Mouse (Mus musculus): ENCODE measurements at regions not wholly inside any gene's neighbourhood (a gene's known extent, or its start where the extent isn't known, plus 50 kb on each side); places are given as distances from the start of the nearest gene placed in this dataset.

DNA sequence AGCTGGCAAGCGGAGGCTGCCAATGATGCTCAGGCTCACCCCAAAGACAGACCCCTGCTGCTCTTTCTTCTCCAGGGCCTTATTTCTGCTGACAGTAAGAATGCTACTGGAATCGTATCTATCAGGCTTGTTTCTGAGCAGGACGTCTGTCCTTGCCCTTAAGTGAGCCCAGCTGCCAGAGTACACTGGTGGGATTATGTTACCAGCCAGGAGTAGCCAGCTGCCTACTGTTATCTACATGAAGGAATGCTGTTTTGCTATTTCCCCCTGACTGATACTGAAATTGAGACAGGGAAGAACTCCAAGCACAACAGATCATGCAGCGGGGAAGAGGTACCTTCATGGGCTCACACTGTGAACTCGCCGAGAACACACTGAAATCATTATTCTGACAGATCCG, 228.2 kb upstream of the Rasgrp1 start:
- DNase-seq: no peak

DNA sequence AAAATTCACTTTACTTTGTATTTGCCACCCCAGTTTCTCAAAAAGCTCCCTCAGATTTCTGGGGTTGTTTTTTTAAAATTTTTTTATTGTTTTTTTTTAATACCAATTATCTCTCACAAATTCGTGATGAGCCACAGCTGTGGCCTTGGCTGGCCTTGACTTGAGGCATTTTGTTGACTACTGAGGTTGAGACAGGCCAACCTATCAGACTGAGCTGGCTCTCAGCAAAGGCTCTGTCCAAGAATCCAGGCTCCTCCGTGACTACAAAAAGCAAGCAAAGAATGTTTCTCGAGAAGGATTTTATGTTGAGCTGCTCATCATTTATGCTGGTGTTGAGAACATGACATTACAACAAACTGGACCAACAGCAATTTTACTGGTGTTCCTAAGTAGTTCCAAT, 244.6 kb upstream of the Rasgrp1 start:
- no peak for DNase-seq

DNA sequence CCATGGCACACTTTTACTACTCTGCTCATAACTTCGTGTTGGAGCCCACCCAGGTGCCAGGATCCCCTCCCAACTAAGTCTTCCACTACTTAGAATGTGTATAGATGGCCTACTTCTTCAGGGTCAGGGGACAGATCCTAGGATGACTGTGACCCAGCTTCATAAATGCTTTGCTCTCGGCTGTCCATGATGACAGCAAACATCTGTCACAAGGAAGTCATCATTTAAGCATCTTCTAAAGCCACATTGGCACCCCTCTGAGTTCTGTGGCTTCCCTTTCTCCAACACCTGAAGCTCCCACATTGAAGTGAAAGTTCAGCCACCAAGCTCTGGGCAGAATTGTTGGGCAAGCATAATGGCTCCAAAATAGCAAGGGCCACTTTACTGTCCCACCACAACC, 252.2 kb upstream of the Rasgrp1 start:
- no peak for DNase-seq

DNA sequence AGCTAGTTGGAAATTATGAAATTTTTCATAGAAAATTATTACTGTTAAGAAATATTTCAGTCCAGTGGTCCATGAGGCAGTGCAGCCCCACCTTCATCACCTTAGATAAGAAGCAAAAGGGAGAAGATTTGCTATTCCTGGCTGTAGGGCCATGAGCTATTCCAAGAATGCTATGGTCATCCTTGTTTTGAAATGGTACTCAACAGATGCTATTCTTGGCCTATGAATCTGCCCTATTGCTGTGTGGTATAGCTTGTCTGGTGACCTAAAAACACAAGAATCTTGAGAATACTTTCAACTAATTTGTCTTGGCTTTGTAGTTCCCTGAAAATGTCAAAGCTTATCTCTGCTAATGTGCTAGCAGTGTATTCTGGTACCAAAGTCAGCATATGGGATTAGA, 254.8 kb upstream of the Rasgrp1 start:
- no peak for DNase-seq

DNA sequence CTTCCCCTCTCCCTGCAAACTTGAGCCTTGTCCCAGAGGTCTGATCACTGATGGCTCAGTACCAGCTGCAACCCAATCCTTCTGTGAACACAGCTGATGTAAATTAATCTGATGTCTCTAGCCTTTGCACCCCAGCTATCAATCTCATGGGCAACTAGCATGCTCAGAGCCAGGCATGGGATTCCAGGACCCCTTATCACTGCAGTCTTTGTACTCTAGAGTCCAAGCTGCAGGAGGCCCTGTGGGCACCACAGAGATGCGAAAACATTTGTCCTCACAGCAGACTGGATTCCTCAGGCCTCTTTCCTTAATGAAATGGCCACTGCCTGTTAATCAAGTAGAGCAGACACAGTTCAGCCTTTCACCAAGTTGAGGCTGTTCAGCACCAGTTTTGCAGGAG, 272.0 kb upstream of the Rasgrp1 start:
- no peak for DNase-seq

DNA sequence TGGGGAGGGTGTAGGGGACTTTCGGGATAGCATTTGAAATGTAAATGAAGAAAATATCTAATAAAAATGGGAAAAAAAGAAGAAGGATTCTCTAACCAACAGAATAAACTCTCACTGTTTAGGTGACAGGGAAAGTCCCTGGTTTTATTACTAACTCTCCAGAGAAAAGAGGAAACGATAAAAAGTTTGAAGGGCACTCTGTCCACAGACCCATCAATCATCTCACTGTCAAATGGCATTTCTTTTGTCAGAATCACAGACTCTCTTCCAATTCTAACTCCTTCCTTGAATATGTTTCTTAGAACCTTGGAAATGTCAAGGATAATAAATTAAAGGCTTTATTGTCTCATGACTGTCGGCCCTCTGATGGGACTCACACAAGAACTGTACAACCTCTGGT, 275.3 kb upstream of the Rasgrp1 start:
- DNase-seq: no peak

DNA sequence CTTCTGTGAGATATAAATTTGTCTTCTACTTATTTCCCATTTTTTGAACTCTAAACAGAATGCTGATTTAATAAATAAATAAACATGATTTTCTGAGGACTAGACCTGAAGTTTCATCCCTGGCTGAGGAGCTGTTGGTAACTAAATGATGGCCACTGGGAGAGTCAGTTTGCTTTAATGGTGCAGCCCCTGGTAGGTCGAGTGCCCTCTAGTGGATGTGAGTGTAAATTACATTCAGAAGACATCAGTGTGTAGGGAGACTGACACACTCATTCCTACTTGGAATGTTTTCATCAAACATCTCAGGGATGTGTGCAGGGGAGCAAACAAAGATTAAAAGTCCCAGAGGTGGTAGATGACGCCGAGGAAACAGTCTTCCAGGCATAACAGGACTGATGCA, 281.2 kb upstream of the Rasgrp1 start:
- peak; percentile 9 for DNase-seq

DNA sequence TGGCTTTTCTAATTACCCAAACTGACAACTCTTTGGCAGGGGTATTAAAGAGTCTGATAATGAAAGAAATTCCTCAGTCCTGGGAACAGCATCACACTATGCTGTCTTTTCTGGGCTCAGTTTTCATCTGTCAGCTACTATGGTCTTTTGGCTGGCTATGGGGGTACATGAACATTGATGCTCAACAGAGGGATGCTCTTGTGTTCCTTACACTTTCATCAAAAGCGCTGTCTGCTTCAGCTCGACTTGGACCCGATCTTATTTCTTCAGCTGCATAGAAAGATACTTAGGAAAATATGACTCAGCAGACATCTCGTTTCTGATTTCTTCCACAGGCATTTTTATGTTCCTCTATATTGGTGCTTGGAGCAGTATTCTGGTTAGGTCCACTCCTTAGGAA, 292.1 kb upstream of the Rasgrp1 start:
- DNase-seq: no peak

DNA sequence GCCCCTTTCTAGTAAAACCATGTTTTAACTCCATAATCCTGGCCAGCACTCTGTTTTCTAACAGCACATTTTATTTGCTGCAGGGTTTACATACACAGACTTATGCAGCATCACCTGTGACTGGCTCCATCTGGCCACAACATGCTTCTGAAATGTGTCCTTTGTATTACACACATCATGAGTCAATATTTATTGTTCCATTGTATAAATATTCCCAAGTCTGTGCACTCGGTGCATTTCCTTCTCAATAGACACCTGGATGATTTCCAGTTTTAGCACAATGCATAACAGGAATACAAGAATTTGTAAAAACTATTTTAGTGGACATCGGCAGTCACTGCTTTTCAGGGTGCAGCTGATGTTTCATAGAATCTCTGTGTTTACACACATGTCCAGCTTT, 294.6 kb upstream of the Rasgrp1 start:
- no peak for DNase-seq

DNA sequence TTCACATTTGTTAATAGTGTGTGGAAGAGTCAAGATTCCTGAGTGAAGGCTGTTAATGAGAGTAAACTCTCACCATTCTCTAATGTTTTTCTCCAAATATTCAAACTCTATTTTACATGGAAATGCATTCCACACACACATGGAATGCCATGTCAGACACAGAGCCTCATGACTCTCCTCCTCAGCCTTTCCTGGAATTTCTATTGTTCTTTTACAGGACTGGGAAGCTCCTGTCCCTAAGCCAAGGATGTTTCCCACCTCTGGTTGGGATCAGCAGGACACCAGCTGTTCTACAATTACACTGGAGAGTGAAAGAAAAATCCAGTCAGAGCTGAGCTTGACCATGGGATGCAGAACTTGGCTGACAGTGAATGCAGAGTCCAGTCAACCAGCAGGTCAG, 309.3 kb upstream of the Rasgrp1 start:
- no peak for DNase-seq

DNA sequence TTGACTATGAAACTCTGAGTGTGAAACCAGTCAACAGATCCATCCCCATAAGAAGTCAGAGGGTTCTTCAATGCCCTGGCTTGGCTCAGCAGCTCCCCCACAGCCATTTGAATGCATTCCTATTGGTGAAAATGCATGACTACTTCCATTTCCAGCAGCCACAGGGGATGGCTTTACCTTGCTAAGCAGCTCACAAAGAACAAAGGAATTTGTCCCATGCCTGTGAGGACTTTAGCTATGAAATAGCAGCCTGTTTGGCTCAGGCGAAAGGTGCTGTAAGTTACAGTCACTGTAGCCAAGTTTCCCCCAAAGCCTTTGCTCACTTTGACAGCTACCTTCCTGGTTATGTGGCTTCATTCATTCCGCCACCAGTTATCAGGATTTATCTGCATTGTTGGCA, 309.8 kb upstream of the Rasgrp1 start:
- DNase-seq: no peak

DNA sequence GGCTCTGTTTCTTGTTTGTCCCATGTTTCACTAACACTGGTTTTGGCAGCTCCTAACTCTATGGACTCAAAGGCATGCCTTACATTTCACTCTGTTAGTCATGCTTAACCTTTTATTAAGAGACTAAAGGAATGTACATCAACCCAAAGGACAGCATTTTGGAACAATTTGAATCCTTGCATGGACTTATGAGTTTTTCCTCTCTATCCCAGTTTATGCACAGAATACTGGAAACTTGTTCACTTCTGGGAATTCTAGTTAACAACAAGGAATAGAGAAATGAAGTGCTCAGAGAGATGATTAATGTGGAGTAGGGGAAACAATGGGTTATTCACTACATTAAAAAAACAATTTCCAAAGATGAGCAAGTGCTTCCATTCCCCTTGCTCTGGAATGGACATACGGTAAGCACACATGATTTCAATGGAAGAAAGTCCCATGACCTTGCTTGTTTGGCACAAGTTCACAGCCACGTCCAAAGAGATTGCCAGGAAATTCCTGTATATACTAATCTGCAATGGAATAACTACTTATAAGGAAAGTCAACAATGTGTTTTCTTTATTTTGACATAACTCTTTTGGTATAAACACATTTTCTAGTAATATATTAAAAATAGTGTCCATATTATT, 313.9 kb upstream of the Rasgrp1 start:
- no peak for DNase-seq

DNA sequence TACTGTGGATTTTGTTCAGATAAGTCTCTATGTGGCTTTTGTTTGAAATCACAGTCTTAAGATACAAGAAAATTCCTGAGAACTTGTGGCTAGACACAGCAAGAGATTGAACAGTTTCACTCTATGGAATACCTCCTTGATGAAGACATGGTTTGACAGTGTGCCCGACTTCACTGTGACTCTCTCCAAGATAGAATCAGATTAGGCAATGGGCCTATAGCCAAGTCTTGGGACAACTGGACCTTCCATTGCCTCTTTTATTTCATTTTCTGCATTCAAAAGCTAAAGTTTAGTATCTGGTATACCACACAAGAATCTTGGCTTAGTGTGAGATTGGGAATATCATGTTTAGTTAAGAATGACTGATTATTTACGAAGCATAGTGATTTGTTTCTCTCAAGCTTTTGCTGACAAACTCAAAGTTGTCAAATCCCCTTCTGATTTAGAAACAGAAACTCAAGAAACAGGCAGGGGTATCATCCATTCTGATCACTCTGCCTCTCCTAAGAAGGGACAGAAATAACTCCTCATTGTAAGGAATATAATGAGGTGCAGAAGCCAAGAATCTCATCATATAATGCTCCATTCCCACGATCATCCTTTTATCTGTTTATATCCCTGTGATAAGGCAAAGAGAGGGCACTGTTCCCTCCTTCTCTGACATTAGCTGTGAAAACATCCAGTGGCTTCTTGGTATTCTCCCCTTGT, 317.6 kb upstream of the Rasgrp1 start:
- no peak for DNase-seq

DNA sequence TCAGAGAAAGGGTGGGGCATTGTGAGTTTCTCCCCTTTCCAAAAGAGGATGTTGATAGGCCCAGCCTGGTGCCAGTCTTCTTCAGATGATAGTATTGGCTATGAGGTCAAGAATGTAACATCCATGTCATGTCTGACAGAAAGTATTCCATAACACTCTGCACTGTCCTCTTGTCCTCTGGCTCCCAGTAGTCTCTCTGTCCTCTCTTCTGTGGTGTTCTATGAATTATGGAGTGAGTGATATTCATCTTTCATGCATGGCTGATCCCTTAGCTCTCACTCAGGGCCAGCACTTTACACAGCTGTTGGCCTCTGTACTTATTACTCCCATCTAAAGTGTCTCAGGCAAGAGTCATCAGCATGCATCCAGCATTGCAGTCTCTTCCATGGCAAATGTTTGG, 319.9 kb upstream of the Rasgrp1 start:
- no peak for DNase-seq

DNA sequence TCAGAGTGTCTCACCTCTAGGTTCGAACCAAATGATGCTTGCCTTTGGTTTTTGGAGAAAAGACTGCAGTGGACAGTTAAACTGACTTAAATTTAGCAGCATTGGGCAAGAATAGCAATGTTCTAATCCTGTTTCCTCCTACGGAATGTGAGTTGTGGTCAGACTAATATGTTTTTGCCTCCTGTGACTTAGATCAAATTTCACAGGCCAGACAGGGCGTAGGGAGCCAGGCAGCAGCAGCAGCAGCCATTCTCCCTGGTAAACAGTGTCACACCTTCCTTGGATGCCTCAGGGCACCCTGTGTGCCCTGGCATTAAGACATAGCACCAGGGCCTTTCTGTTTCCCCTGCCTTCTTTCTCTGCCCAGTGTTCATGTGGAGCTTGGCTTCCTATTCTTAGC, 323.7 kb upstream of the Rasgrp1 start:
- no peak for DNase-seq

DNA sequence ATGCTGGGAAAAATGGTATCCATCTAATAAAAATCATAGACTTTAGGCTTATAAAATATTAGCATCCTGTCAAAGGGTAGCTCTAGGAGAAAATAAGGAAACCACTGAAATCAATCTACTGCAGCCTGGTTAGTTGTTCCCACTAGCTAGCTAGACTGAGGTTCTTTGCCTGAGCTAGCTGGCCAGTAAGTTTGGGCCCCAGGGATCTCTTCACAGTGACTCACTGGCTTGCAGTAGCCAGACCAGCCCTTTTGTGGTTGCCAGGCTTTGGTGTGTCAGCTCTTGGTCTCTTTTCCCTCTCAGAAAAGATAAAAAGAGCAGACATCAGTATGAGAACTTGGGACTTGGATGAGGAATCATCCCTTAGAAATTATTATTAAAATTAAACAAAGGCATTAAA, 325.3 kb upstream of the Rasgrp1 start:
- DNase-seq: no peak

DNA sequence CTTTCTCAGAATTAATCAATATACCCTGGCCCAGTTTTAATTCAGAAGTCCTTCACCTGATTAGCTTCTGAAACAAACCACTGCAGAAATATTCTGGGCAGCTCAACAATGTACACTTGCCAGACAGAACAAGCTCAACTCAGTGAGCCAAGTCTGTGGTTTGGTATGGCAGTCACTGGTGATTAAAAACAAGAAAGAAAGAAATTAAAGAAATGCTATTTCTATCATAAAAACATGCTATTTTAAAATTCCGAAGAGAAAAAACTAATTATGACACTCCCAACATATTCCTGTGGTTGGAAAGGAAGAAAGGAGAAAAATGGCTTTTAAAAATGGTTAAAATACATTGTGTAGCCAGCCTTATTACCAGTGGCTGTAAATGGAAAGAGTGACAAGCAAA, 332.1 kb upstream of the Rasgrp1 start:
- no peak for DNase-seq

DNA sequence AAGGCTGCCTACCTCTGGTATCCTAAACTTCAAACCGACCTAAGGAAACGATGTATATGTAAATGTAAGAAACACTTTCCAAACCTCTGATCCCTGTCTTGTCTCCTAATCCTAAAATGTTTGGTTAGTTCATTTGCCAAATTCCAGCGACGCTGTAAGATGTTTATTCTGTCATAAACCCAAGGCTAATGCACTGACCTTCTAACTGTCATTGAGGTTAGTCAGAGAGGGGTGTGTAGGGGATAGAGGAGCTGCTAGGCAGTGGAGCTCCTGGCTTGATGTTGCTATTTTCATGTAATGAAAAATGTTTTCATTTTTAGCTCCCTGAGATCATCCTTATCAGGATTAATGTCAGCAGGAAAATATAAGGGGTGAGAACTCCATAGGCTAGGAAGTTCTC, 335.8 kb upstream of the Rasgrp1 start:
- no peak for DNase-seq

DNA sequence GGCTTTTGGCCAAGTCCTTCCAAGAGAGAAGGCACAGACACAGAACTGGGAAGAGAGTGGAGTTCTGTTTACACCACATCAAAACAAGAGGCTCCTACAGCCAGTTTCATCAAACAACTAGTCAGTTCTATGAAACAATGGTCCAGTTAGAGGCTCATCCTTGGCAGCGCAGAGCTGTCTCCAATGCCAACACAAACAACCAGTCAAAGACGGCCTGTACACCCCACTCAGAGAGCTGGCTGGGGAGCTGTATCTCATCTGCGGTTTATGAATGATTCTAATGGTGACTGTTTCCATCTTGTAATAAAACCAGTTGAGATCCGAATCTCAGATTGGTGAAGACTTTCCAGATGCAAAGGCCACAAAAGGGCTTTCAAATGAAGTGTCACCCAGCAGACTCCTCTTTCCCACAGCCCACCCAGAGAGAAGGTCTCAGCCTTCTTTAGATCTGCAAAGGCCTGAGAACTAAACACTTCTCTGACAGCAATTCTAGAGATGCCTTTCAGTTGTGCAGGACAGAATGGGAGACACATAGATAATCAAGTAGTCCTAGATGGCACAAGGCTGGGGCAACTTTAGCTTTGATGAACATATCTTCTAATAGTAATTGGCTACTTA, 343.1 kb upstream of the Rasgrp1 start:
- no peak for DNase-seq

DNA sequence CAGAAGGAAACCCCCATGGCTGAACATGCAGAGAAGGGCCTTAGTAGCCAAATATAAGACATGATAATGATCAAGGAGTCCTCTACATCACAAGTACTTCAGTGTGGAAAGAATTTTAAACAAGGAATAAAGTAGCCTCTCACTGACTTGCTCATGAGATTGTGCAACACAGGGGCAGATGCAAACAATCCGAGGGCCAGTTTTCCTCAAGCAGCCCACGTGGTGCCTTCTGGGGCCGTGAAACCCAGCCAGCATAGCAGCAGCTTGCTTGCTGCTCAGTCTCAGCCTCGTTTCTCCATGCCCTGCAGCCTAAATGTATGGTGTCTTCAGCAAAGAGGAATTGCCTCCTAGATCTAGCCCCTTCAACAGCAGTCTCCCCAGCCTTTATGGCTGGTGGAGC, 350.7 kb upstream of the Rasgrp1 start:
- no peak for DNase-seq

DNA sequence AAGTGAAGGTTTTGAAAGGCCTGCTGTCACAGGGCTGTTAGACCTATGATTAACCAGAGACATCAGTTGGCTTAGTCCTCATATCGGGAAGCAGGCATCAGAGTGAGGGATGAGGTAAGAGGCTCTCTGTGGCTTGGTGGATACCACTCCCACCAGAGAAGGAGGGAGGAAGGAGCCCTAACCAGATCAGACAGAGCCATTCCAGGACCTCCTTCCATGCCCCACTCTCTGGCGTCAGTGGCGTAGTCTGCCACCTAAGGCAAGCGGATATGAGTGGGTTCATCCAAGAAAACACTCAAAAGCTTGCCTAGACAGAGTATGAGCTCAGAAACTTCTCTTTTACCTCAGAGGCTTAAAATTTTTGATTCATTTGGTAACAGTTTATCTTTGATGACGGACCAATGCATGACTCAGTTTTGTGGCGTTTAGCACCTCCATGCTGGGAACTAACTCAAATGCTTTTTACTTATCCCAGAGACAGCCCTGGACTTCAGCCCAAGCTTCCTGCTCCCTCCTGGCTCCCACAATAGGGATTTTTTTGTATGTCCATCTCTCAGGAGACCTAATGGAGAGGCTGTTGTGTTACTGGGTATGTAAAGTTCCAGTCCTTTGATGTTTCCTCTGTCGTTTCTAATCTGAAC, 367.5 kb upstream of the Rasgrp1 start:
- DNase-seq: no peak

DNA sequence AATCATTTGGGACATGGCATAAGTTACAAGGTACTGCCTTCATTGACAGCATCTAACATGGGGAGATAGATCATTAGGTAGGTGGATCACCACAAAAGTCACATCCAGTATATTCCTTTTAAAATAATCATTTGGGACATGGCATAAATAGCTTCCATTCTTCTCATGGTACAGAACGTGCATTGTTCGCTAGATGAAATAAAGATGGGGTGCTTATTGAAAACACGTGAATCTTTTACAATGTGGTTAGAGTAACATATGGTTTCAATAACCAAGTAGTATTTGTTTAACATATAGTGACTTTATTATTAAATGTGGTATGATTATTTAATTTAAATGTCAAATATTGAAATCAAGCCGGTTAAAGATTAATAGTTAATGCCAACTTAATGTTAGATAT, 381.3 kb upstream of the Rasgrp1 start:
- no peak for DNase-seq

DNA sequence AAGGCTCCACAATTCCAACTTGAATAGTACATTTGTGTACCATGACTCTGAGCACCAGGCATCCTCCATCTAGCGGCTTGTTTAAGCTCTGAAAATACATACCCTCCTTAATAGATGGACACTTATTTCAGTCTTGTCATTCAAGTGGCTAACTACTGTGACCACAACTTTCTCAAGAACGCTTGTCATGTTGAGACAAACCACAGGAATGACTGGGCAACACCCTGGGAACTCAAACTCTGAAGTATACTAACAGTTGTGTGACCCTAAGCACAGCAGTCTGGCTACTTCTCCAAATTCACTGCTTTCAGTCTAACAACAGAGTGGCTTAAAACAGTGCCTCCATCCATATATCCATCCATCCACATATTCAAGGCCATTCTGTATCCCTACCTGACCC, 380.4 kb upstream of the Thbs1 start:
- no peak for DNase-seq

DNA sequence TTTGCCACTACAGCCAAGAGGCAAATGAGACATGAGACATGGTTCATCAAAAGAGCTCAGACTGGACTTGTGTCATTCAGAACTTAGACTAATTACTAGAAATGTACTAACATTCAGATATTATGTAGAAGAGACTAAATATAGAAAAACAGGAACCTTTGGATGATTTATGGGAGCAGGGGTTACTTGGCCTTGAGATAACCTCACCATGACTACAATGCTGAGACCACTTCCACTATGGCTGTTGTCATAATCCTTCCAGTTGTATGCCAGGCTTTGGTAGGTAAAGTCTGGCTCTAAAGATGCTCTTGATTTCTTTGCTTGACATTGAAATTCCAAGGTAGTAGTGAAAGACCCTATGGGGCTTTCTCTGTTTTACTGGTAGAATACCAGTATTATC, 369.3 kb upstream of the Thbs1 start:
- DNase-seq: no peak

All from thymus, postnatal 4 days (tissue).